Mouse (Mus musculus) fibroblast of lung, adult 2 months (primary cell): Measurements from ENCODE around the gene Ffar4.

Experiments
- DNase-seq: peaks from one replicate; pipeline ENCODE4 v3.0.0-alpha.2; 2011; ENCODE audit warnings: low read depth

Ffar4 gene

GRCm38 (mm10) chr19:38096858-38097758 lies at the start of gene Ffar4:
Ffar4 (plus strand) TSS chr19:38097071.
- no peak for DNase-seq

- DNase-seq, result no peak
Measured at GRCm38 (mm10) chr19:38049686-38050085, 47.2 kb upstream of the Ffar4 start.

GRCm38 (mm10) chr19:38053227-38054041 lies 43.4 kb upstream of the Ffar4 start:
- DNase-seq, result peak; percentile 30

- DNase-seq, result no peak
Measured at GRCm38 (mm10) chr19:38054149-38054719, 42.6 kb upstream of the Ffar4 start.

GRCm38 (mm10) chr19:38054720-38055192 lies 42.1 kb upstream of the Ffar4 start, which contains the start of gene Cep55:
Cep55 (plus strand) TSS chr19:38055011.
- DNase-seq, result peak; percentile 95

GRCm38 (mm10) chr19:38055798-38056197 lies 41.1 kb upstream of the Ffar4 start:
- no peak for DNase-seq

- DNase-seq, result no peak
Measured at GRCm38 (mm10) chr19:38056276-38056675, 40.6 kb upstream of the Ffar4 start.

- DNase-seq, result no peak
Measured at GRCm38 (mm10) chr19:38056931-38057330, 39.9 kb upstream of the Ffar4 start.

- no peak for DNase-seq
Measured at GRCm38 (mm10) chr19:38063201-38063600, 33.7 kb upstream of the Ffar4 start.

- no peak for DNase-seq
Measured at GRCm38 (mm10) chr19:38064051-38064450, 32.8 kb upstream of the Ffar4 start.

- DNase-seq, result no peak
Measured at GRCm38 (mm10) chr19:38073226-38073625, 23.6 kb upstream of the Ffar4 start.

GRCm38 (mm10) chr19:38075051-38075450 lies 21.8 kb upstream of the Ffar4 start:
- DNase-seq, result no peak

- DNase-seq, result no peak
Measured at GRCm38 (mm10) chr19:38076251-38076650, 20.6 kb upstream of the Ffar4 start.

GRCm38 (mm10) chr19:38077851-38078540 lies 18.9 kb upstream of the Ffar4 start:
- no peak for DNase-seq

GRCm38 (mm10) chr19:38081361-38081760 lies 15.5 kb upstream of the Ffar4 start:
- no peak for DNase-seq

GRCm38 (mm10) chr19:38082931-38083525 lies 13.8 kb upstream of the Ffar4 start:
- no peak for DNase-seq

- DNase-seq, result no peak
Measured at GRCm38 (mm10) chr19:38085841-38086240, 11.0 kb upstream of the Ffar4 start.

- peak; percentile 35 for DNase-seq
Measured at GRCm38 (mm10) chr19:38086948-38087551, 9.8 kb upstream of the Ffar4 start.

- DNase-seq, result no peak
Measured at GRCm38 (mm10) chr19:38089358-38089757, 7.5 kb upstream of the Ffar4 start.

- no peak for DNase-seq
Measured at GRCm38 (mm10) chr19:38091512-38091985, 5.3 kb upstream of the Ffar4 start.

GRCm38 (mm10) chr19:38096231-38096630 lies 640 bp upstream of the Ffar4 start:
- no peak for DNase-seq
